8 mouse cellular contexts compared by ENCODE assay signal in the genomic region with DNA sequence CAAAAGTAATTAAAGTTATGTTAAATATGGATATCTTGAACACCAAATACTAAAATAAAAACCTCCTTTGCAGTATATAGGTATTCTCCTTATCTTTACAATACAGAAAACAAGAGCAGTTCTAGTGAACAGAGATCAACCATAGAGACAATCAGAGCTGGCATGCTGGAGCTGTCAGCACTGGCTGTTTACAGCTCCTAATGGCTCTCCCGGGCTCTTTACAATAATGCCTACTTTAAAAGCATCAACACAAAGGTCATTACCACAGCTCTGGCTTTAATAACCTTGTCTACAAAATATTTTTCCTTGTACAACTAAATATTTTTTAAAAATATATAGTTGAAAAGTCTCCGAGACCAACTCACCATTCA. TPM values are rescaled to one million over a fixed set of nuclear protein-coding genes. Genes with fewer than 3 reads are reported as not detected.
DNase-seq lines count a peak whose midpoint lies in the region; ATAC-seq lines count a peak whose summit lies in the region.
"Had no signal": no experiment of that assay in that cellular context is flagged by ENCODE, and none has a peak within 500 bp of the region (broad histone marks: within the 10 kb centered on the region; RNA-seq: fewer than 3 reads in every experiment).

No protein-coding gene starts in this region.

- H3K27me3 ChIP-seq in liver, embryonic 11.5 days (replicated peaks; ENCODE audit: control insufficient read depth, insufficient read depth, low read length): no peaks in the 10 kb centered on the region
- no peaks in the 10 kb centered on the region for H3K27me3 ChIP-seq in hindbrain, embryonic 10.5 days (ENCODE audit: insufficient read depth, poor library complexity, severe bottlenecking)
- no peaks in the 10 kb centered on the region for H3K27me3 ChIP-seq in liver, embryonic 16.5 days (ENCODE audit: control insufficient read depth, insufficient read depth, low read depth, low read length)
- H3K27me3 ChIP-seq in stomach, embryonic 16.5 days (ENCODE audit: control insufficient read depth, insufficient read depth, low read length): no peaks in the 10 kb centered on the region

- 48% methylated on average over 2 of the region's 2 CpGs for WGBS in liver, embryonic 11.5 days
- WGBS in hindbrain, embryonic 10.5 days: 14% methylated on average over 2 of the region's 2 CpGs
- 46% methylated on average over 2 of the region's 2 CpGs for WGBS in liver, embryonic 16.5 days (ENCODE audit: insufficient replicate concordance)
- WGBS in stomach, embryonic 16.5 days: 43% methylated on average over 2 of the region's 2 CpGs

- H3K4me3 ChIP-seq in liver, embryonic 11.5 days (ENCODE audit: low read depth, low read length): no peak overlapping the region
- H3K4me3 ChIP-seq in hindbrain, embryonic 10.5 days: peak overlapping the region; percentile 41
- H3K4me3 ChIP-seq in liver, embryonic 16.5 days (ENCODE audit: low read depth, low read length): no peak overlapping the region; the same call in 1 of the 2 replicates
- H3K4me3 ChIP-seq in stomach, embryonic 16.5 days (replicated peaks; ENCODE audit: low read length): peak overlapping the region; percentile 17

- no peak overlapping the region for H3K9ac ChIP-seq in liver, embryonic 11.5 days (ENCODE audit: low read depth, low read length)
- H3K9ac ChIP-seq in liver, embryonic 16.5 days (ENCODE audit: low read depth, low read length): no peak overlapping the region
- no peak overlapping the region for H3K9ac ChIP-seq in stomach, embryonic 16.5 days (ENCODE audit: low read length)

- no peaks in the 10 kb centered on the region for H3K36me3 ChIP-seq in liver, embryonic 11.5 days (ENCODE audit: control insufficient read depth, insufficient read depth, low read length)
- peaks cover 5% of the 10 kb centered on the region for H3K36me3 ChIP-seq in hindbrain, embryonic 10.5 days
- H3K36me3 ChIP-seq in liver, embryonic 16.5 days (ENCODE audit: control insufficient read depth, insufficient read depth): no peaks in the 10 kb centered on the region
- no peaks in the 10 kb centered on the region for H3K36me3 ChIP-seq in stomach, embryonic 16.5 days (ENCODE audit: control insufficient read depth, insufficient read depth, low read length)

- ATAC-seq in liver, embryonic 11.5 days (replicated peaks; ENCODE audit: low FRiP score): no peak
- no peak for ATAC-seq in liver, embryonic 16.5 days (ENCODE audit: low read depth)
- no peak for ATAC-seq in stomach, embryonic 16.5 days (ENCODE audit: insufficient read depth, low FRiP score)

- peak overlapping the region; percentile 41 for H3K4me2 ChIP-seq in liver, embryonic 11.5 days
- peak overlapping the region; percentile 32; the same call in 1 of the 2 replicates for H3K4me2 ChIP-seq in liver, embryonic 16.5 days (ENCODE audit: low read depth, low read length)
- H3K4me2 ChIP-seq in stomach, embryonic 16.5 days (ENCODE audit: low read depth, low read length): peak overlapping the region; percentile 57

- H3K4me1 ChIP-seq in liver, embryonic 11.5 days (replicated peaks; ENCODE audit: control insufficient read depth, insufficient read depth, low read length): peaks cover 24% of the 10 kb centered on the region
- peaks cover 34% of the 10 kb centered on the region for H3K4me1 ChIP-seq in hindbrain, embryonic 10.5 days (replicated peaks)
- H3K4me1 ChIP-seq in liver, embryonic 16.5 days (ENCODE audit: control insufficient read depth, low read depth, low read length): peaks cover 15% of the 10 kb centered on the region
- peaks cover 11% of the 10 kb centered on the region for H3K4me1 ChIP-seq in stomach, embryonic 16.5 days (ENCODE audit: control insufficient read depth, insufficient read depth, low read length)

- H3K27ac ChIP-seq in liver, embryonic 11.5 days (ENCODE audit: low read depth, low read length): no peak overlapping the region
- peak overlapping the region; percentile 59; the same call in 1 of the 2 replicates for H3K27ac ChIP-seq in hindbrain, embryonic 10.5 days
- no peak overlapping the region for H3K27ac ChIP-seq in liver, embryonic 16.5 days (ENCODE audit: low read length)
- H3K27ac ChIP-seq in stomach, embryonic 16.5 days (ENCODE audit: low read length): no peak overlapping the region

- DNase-seq in liver, embryonic 11.5 days (ENCODE audit: low spot score): no peak
- DNase-seq in liver: no peak
- DNase-seq in hindbrain, embryonic 10.5 days (ENCODE audit: low spot score): no peak
- DNase-seq in spleen, postnatal 4 days (ENCODE audit: low spot score in 2 of 2): no peak
- no peak for DNase-seq in layer of hippocampus, postnatal 25 days (ENCODE audit: extremely low spot score in 1 of 2, low spot score in 1 of 2)
- DNase-seq: kidney, adult 18-20 months had no signal

- no peaks in the 10 kb centered on the region for H3K9me3 ChIP-seq in liver, embryonic 11.5 days (ENCODE audit: control insufficient read depth, low read length)
- H3K9me3 ChIP-seq in hindbrain, embryonic 10.5 days: no peaks in the 10 kb centered on the region
- no peaks in the 10 kb centered on the region for H3K9me3 ChIP-seq in liver, embryonic 16.5 days (replicated peaks; ENCODE audit: control insufficient read depth, low read length)
- H3K9me3 ChIP-seq in stomach, embryonic 16.5 days (replicated peaks; ENCODE audit: control insufficient read depth, low read length): no peaks in the 10 kb centered on the region

RNA-seq across cellular contexts. Expression of a gene that starts 43.2 kb away (rescaled TPM):
- 38.6 and 40.2 TPM in 2 replicates for polyA plus RNA-seq in liver, embryonic 11.5 days (2014; fragmentation: Nextera tagmentation; extraction: Ambion mirVana)
- 57.0 and 60.5 TPM in 2 replicates for polyA plus RNA-seq in hindbrain, embryonic 10.5 days (2016; fragmentation: Nextera tagmentation; extraction: Ambion mirVana)
- 12.4 and 12.6 TPM in 2 replicates for polyA plus RNA-seq in liver, embryonic 16.5 days (2015; fragmentation: Nextera tagmentation; extraction: Ambion mirVana)
- polyA plus RNA-seq in stomach, embryonic 16.5 days (2015; fragmentation: Nextera tagmentation; extraction: Ambion mirVana): 53.7 and 54.5 TPM in 2 replicates
- 100 to 1,000 TPM; 234 to 269 TPM for total RNA-seq in layer of hippocampus, postnatal 25 days (2021)

Comparison
In these comparisons a context has a peak if more than half of its experiments do, and no peak if none do; other contexts are left out.
1. H3K4me3 ChIP-seq: peak in hindbrain, embryonic 10.5 days (single experiment) and stomach, embryonic 16.5 days (single experiment); none in liver, embryonic 11.5 days (single experiment) and liver, embryonic 16.5 days (single experiment).
2. Peak in every context shown above with its lines, with median percentiles within 50 percentile points of each other: H3K4me2 ChIP-seq.